Mouse (Mus musculus): ENCODE measurements at regions not wholly inside any gene's neighbourhood (a gene's known extent, or its start where the extent isn't known, plus 50 kb on each side); places are given as distances from the start of the nearest gene placed in this dataset.
A peak's percentile ranks its signal among the peaks of the same experiment; 100 is the strongest.

- no peak overlapping the region for H3K9ac ChIP-seq
- 82% methylated on average over 5 of the region's 5 CpGs for WGBS
- no peak overlapping the region for H3K4me2 ChIP-seq
- no peaks in the 10 kb centered on the region for H3K36me3 ChIP-seq (replicated peaks)
- H3K4me1 ChIP-seq: peaks cover 6% of the 10 kb centered on the region
- H3K27me3 ChIP-seq: no peaks in the 10 kb centered on the region
- no peak overlapping the region for H3K27ac ChIP-seq
- H3K4me3 ChIP-seq (replicated peaks): no peak overlapping the region
- no peak for ATAC-seq (ENCODE audit: low FRiP score)
- H3K9me3 ChIP-seq: no peaks in the 10 kb centered on the region
Observed at GRCm38 (mm10) chr1:151045334-151045733, 52.1 kb upstream of the Hmcn1 start.

DNA sequence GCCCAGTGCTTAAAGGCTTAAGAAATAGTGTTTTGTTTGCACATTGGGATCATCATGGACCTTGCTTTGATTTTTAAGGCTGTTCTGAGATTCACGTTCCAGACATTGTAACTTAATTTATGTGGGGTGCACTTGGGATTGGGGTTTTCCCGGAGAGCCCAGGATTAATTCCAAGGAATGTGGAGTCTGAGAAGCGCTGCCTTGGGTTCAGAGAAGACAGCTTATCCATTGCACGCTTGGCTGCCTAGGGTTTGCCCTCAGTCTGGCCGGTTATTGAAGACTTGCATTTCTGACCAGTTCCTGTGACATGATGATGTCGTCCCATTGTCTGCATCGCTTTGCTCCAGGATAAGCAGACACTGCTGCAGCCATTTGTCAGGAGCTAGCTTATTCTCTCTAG, 53.4 kb upstream of the Hmcn1 start:
- WGBS: 31% methylated on average over 7 of the region's 7 CpGs
- Histone ChIP-seq H3K4me3 (replicated peaks) (no peak overlapping the region), H3K36me3 (replicated peaks) (no peaks in the 10 kb centered on the region)

GRCm38 (mm10) chr1:151049726-151050506, 56.7 kb upstream of the Hmcn1 start:
- H3K9ac ChIP-seq: no peak overlapping the region

More for the DNA sequence above, 53.4 kb upstream of the Hmcn1 start:
- Histone ChIP-seq H3K4me1 (peaks cover 6% of the 10 kb centered on the region), H3K9me3 (no peaks in the 10 kb centered on the region), H3K27me3 (no peaks in the 10 kb centered on the region), H3K4me2 (no peak overlapping the region), H3K27ac (no peak overlapping the region), H3K9ac (no peak overlapping the region)
- ATAC-seq (ENCODE audit: low FRiP score): 0 out of 2 replicates have a peak, but pooled peaks have one; percentile 23

DNA sequence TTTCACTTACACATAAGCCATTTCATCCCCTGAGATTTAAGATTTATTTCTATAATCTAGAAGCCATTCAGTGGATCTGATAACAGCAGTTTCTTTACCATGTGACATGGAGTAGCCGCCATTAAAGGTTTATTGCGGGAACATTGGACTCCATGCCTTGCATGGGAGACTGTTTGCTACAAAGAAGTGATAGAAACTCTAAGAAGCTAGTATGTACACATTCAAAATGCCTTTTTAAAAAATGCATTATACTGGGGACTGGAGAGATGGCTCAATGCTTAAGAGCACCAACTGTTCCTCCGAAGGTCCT, 57.2 kb upstream of the Hmcn1 start:
- 92% methylated on average over 3 of the region's 3 CpGs for WGBS

More at GRCm38 (mm10) chr1:151049726-151050506, 56.7 kb upstream of the Hmcn1 start:
- peaks cover 6% of the 10 kb centered on the region for H3K4me1 ChIP-seq
- no peak for ATAC-seq (ENCODE audit: low FRiP score)
- 82% methylated on average over 19 of the region's 19 CpGs for WGBS
- H3K9me3 ChIP-seq: no peaks in the 10 kb centered on the region
- no peak overlapping the region for H3K4me3 ChIP-seq (replicated peaks)
- no peaks in the 10 kb centered on the region for H3K36me3 ChIP-seq (replicated peaks)
- H3K27me3 ChIP-seq: no peaks in the 10 kb centered on the region
- no peak overlapping the region for H3K27ac ChIP-seq
- H3K4me2 ChIP-seq: no peak overlapping the region

GRCm38 (mm10) chr1:151053268-151053667, 60.0 kb upstream of the Hmcn1 start:
- no peak for ATAC-seq (ENCODE audit: low FRiP score)
- no peak overlapping the region for H3K9ac ChIP-seq
- H3K4me2 ChIP-seq: no peak overlapping the region
- no peaks in the 10 kb centered on the region for H3K27me3 ChIP-seq
- H3K36me3 ChIP-seq (replicated peaks): no peaks in the 10 kb centered on the region
- H3K4me3 ChIP-seq (replicated peaks): no peak overlapping the region
- H3K4me1 ChIP-seq: no peaks in the 10 kb centered on the region
- no peaks in the 10 kb centered on the region for H3K9me3 ChIP-seq
- WGBS: 44% methylated on average over 5 of the region's 5 CpGs
- no peak overlapping the region for H3K27ac ChIP-seq

More for the DNA sequence above, 57.2 kb upstream of the Hmcn1 start:
- no peaks in the 10 kb centered on the region for H3K9me3 ChIP-seq
- no peak for ATAC-seq (ENCODE audit: low FRiP score)
- H3K9ac ChIP-seq: no peak overlapping the region
- H3K4me1 ChIP-seq: peaks cover 6% of the 10 kb centered on the region
- H3K36me3 ChIP-seq (replicated peaks): no peaks in the 10 kb centered on the region
- H3K27me3 ChIP-seq: no peaks in the 10 kb centered on the region
- H3K4me2 ChIP-seq: no peak overlapping the region
- no peak overlapping the region for H3K27ac ChIP-seq
- H3K4me3 ChIP-seq (replicated peaks): no peak overlapping the region

- Histone ChIP-seq H3K36me3 (replicated peaks) (no peaks in the 10 kb centered on the region), H3K4me3 (replicated peaks) (no peak overlapping the region), H3K9me3 (no peaks in the 10 kb centered on the region), H3K27ac (no peak overlapping the region), H3K27me3 (no peaks in the 10 kb centered on the region), H3K9ac (no peak overlapping the region), H3K4me2 (no peak overlapping the region), H3K4me1 (no peaks in the 10 kb centered on the region)
- no peak for ATAC-seq (ENCODE audit: low FRiP score)
- 91% methylated on average over 6 of the region's 6 CpGs for WGBS
Observed at GRCm38 (mm10) chr1:151055396-151055795, 62.2 kb upstream of the Hmcn1 start.

DNA sequence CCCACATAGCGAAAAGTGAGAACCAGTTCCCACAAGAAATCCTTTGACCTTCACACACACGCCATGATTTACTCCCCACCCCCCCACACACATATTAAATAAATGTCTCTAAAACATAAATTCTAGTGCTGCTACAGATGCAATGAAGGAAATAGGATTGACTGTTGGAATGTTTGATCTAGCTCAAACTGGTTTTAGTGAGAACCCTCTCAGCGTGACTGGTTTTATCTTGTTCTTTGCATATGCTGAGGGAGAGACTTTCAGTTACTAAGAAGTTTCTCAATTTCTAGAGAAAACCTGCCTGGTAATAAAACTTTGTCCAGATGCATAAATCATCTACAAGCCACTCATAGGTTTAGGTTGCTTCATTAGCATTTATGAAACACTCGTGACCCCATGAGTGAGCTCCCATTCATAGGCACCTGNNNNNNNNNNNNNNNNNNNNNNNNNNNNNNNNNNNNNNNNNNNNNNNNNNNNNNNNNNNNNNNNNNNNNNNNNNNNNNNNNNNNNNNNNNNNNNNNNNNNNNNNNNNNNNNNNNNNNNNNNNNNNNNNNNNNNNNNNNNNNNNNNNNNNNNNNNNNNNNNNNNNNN, 66.4 kb upstream of the Hmcn1 start:
- Histone ChIP-seq H3K4me3 (replicated peaks) (no peak overlapping the region), H3K9ac (no peak overlapping the region), H3K4me1 (0 out of 2 replicates have a peak, but pooled peaks cover 6% of the 10 kb centered on the region), H3K4me2 (no peak overlapping the region), H3K27ac (no peak overlapping the region), H3K27me3 (no peaks in the 10 kb centered on the region), H3K9me3 (no peaks in the 10 kb centered on the region), H3K36me3 (replicated peaks) (no peaks in the 10 kb centered on the region)
- no peak for ATAC-seq (ENCODE audit: low FRiP score)
- 84% methylated on average over 4 of the region's 4 CpGs for WGBS

- Histone ChIP-seq H3K4me3 (replicated peaks) (no peak overlapping the region), H3K27me3 (no peaks in the 10 kb centered on the region), H3K9ac (no peak overlapping the region), H3K4me1 (0 out of 2 replicates have a peak, but pooled peaks cover 6% of the 10 kb centered on the region), H3K4me2 (no peak overlapping the region), H3K27ac (no peak overlapping the region), H3K36me3 (replicated peaks) (no peaks in the 10 kb centered on the region), H3K9me3 (no peaks in the 10 kb centered on the region)
- no peak for ATAC-seq (ENCODE audit: low FRiP score)
- 77% methylated on average over 9 of the region's 9 CpGs for WGBS
Observed at GRCm38 (mm10) chr1:151065090-151065567, 71.9 kb upstream of the Hmcn1 start.

DNA sequence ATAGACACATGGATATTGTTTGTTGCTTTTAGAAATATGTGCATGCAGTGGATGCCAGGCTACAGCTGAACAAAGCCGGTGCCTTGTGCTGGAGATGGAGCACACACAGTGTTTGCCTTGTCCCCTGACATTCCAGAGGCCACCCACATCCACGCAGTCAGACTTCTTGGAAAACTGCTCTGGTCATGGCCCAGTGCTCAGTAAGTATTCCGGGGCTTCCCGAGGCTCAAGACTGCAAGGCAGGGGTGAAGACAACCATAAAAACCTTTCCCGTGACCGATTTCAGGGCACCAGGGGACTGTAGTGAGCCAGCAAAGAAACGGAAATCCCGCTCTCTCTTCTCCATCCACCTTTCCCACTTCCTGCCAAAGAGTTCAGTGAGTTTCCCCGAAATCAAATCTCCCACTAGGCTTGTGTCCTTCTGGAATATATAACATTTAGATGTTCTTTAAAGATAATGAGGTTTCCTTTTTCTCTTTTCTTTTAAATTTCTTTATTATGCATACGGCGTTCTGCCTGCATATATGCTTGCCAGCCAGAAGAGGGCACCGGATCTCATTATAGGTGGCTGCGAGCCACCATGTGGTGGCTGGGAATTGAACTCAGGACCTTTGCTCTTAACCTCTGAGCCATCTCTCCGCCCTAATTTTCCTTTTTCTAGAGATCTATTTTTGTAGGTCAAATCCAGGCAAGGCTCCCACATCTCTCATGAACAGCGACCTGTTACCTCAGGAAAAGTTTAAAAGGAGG, 73.3 kb upstream of the Hmcn1 start:
- H3K9me3 ChIP-seq: no peaks in the 10 kb centered on the region
- H3K36me3 ChIP-seq (replicated peaks): no peaks in the 10 kb centered on the region
- no peak overlapping the region for H3K9ac ChIP-seq
- no peaks in the 10 kb centered on the region for H3K27me3 ChIP-seq
- no peak overlapping the region for H3K4me2 ChIP-seq
- no peak for ATAC-seq (ENCODE audit: low FRiP score)
- no peak overlapping the region for H3K4me3 ChIP-seq (replicated peaks)
- WGBS: 75% methylated on average over 15 of the region's 15 CpGs
- no peak overlapping the region for H3K27ac ChIP-seq
- 0 out of 2 replicates have a peak, but pooled peaks cover 6% of the 10 kb centered on the region for H3K4me1 ChIP-seq

- H3K4me1 ChIP-seq: no peaks in the 10 kb centered on the region
- H3K9me3 ChIP-seq: no peaks in the 10 kb centered on the region
- ATAC-seq (ENCODE audit: low FRiP score): no peak
- H3K27ac ChIP-seq: no peak overlapping the region
- H3K27me3 ChIP-seq: no peaks in the 10 kb centered on the region
- no peaks in the 10 kb centered on the region for H3K36me3 ChIP-seq (replicated peaks)
- no peak overlapping the region for H3K9ac ChIP-seq
- WGBS: 89% methylated on average over 16 of the region's 16 CpGs
- no peak overlapping the region for H3K4me2 ChIP-seq
- H3K4me3 ChIP-seq (replicated peaks): no peak overlapping the region
Observed at GRCm38 (mm10) chr1:151074508-151075314, 81.5 kb upstream of the Hmcn1 start.

GRCm38 (mm10) chr1:151075541-151075940, 82.3 kb upstream of the Hmcn1 start:
- ATAC-seq (ENCODE audit: low FRiP score): no peak
- no peak overlapping the region for H3K4me3 ChIP-seq (replicated peaks)
- no peaks in the 10 kb centered on the region for H3K4me1 ChIP-seq
- H3K9ac ChIP-seq: no peak overlapping the region
- H3K27me3 ChIP-seq: no peaks in the 10 kb centered on the region
- no peak overlapping the region for H3K4me2 ChIP-seq
- H3K27ac ChIP-seq: no peak overlapping the region
- WGBS: 91% methylated on average over 6 of the region's 6 CpGs
- no peaks in the 10 kb centered on the region for H3K36me3 ChIP-seq (replicated peaks)
- H3K9me3 ChIP-seq: no peaks in the 10 kb centered on the region

Data from forebrain, embryonic 12.5 days (tissue).